Mouse (Mus musculus): Measurements from ENCODE around the gene Vip. TPM values are rescaled to one million over a fixed set of nuclear protein-coding genes. Genes with fewer than 3 reads are reported as not detected.

The Vip gene
- polyA plus RNA-seq, 1 experiment from 2014 or later: 19.8 TPM

Other genes with a start within 250 kb of the Vip start
- gene Syne1, start 87.7 kb upstream of the Vip start, polyA plus RNA-seq (2014; fragmentation: Nextera tagmentation; extraction: Ambion mirVana): 19.2 and 19.9 TPM in 2 replicates
- 4.9 and 6.7 TPM in 2 replicates for gene Myct1, start 45.4 kb upstream of the Vip start, polyA plus RNA-seq (2014; fragmentation: Nextera tagmentation; extraction: Ambion mirVana)
- gene Fbxo5, start 166.4 kb downstream of the Vip start, polyA plus RNA-seq (2014; fragmentation: Nextera tagmentation; extraction: Ambion mirVana): 70.7 and 74.8 TPM in 2 replicates
- gene Mtrf1l, start 184.7 kb downstream of the Vip start, polyA plus RNA-seq (2014; fragmentation: Nextera tagmentation; extraction: Ambion mirVana): 22.1 and 23.3 TPM in 2 replicates